Mouse (Mus musculus) forebrain, embryonic 15.5 days (tissue): ENCODE measurements around the gene Pla2g3. TPM values are rescaled to one million over a fixed set of nuclear protein-coding genes. Genes with fewer than 3 reads are reported as not detected.

ENCODE experiments used
- ATAC-seq: fragments of 200-750 bp; cut with Nextera tagmentation; replicated peaks from 2 replicates; pipeline ENCODE4 v1.8.0; 2017; ENCODE audit warnings: mild to moderate bottlenecking, moderate TSS enrichment, moderate library complexity
- H3K27ac ChIP-seq: fragments of 300-500 bp; sonication (generic); replicated peaks from 2 replicates; pipeline ENCODE4 v1.5.1; 2015; ENCODE audit warnings: mild to moderate bottlenecking, inconsistent platforms
- H3K27me3 ChIP-seq: fragments of 300-500 bp; sonication (generic); 2 replicates; pipeline ENCODE4 v1.6.1; 2015; ENCODE audit warnings: inconsistent platforms
- H3K36me3 ChIP-seq: fragments of 300-500 bp; sonication (generic); 2 replicates; pipeline ENCODE4 v1.6.1; 2015; ENCODE audit warnings: mild to moderate bottlenecking, inconsistent platforms
- H3K4me1 ChIP-seq: fragments of 300-500 bp; sonication (generic); 2 replicates; pipeline ENCODE4 v1.6.1; 2015; ENCODE audit warnings: inconsistent platforms
- H3K4me2 ChIP-seq: fragments of 300-500 bp; sonication (generic); replicated peaks from 2 replicates; pipeline ENCODE4 v1.6.1; 2015; ENCODE audit warnings: mild to moderate bottlenecking, inconsistent platforms
- H3K4me3 ChIP-seq: fragments of 300-500 bp; sonication (generic); 2 replicates; pipeline ENCODE4 v1.5.1; 2015; ENCODE audit warnings: mild to moderate bottlenecking, inconsistent platforms
- H3K9ac ChIP-seq: fragments of 300-500 bp; sonication (generic); replicated peaks from 2 replicates; pipeline ENCODE4 v1.6.1; 2015; ENCODE audit warnings: mild to moderate bottlenecking, inconsistent platforms
- H3K9me3 ChIP-seq: fragments of 300-500 bp; sonication (generic); 2 replicates; pipeline ENCODE4 v1.6.1; 2016; ENCODE audit warnings: inconsistent platforms
- WGBS: fragments of 180-500 bp; shearing (Covaris S2); methylation state at CpG from one replicate; pipeline ENCODE4 v1.1.7; 2015; ENCODE audit warnings: mixed read lengths; 5-methylcytosine and 5-hydroxymethylcytosine counted together
- polyA plus RNA-seq: library from polyadenylated mRNA; unstranded; fragments of >200 nt; fragmentation: Nextera tagmentation; extraction: Ambion mirVana; gene quantifications from 2 replicates; pipeline ENCODE4 v1.2.1, GENCODE M21; 2015

Pla2g3 gene
- polyA plus RNA-seq, 1 experiment from 2014 or later: 0.39 TPM

DNA sequence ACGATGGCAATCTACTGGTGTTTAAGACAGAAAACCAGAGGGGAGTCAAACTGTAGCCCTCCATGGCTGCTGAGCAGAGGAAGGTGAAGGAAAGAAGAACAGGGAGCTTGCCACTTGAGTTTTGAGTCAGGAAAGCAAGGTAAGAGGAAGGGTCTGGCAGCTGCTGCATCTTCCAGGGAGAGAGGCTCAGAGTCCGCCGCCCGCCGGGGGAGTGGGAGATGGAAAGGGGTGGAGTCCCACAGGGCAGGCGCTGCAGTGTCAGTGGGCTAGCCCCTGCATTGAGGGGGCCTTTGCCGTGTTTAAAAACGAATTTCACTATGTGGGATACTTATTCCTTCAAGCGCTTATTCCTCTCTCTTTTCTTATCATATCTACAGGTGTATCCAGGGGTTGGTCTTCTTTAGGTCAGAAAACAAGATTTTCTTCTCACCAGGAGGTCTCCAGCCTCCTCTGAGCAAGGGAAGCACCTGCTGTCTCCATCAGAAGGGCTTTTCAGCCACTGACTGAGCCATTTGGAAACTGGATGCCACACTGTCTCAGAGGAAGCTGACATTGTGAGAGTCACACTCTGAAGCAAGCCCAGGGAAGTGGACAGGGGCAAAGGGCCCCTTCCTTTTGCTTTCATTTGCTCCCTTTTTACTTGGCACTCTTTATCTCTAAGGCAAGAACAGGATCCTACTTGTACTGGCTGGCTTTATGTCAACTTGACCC is 57.6 kb downstream of the Pla2g3 start:
- Histone ChIP-seq H3K27me3 (no peaks in the 10 kb centered on the region), H3K4me1 (no peaks in the 10 kb centered on the region), H3K27ac (no peak overlapping the region), H3K4me3 (no peak overlapping the region), H3K4me2 (no peak overlapping the region), H3K9ac (no peak overlapping the region), H3K36me3 (no peaks in the 10 kb centered on the region), H3K9me3 (no peaks in the 10 kb centered on the region)
- ATAC-seq: no peak
- WGBS: 21% methylated on average over 9 of the region's 9 CpGs

DNA sequence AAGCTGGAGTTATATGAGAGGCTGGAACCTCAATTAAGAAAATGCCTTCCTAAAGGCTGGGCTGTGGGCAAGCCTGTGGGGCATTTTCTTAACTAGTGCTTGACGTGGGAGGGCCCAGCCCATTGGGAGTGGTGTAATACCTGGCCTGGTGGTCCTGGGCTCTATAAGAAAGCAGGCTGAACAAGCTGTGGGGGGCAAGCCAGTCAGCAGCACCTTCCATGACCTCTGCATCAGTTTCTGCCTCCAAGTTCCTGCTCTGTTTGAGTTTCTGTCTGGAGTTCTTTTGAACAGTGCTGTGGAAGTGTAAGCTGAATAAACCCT is 58.1 kb downstream of the Pla2g3 start:
- ATAC-seq: no peak
- WGBS: 8% methylated on average over 1 of the region's 1 CpGs
- no peak overlapping the region for H3K4me2 ChIP-seq
- no peaks in the 10 kb centered on the region for H3K4me1 ChIP-seq
- no peak overlapping the region for H3K27ac ChIP-seq
- H3K9me3 ChIP-seq: no peaks in the 10 kb centered on the region
- no peaks in the 10 kb centered on the region for H3K36me3 ChIP-seq
- no peaks in the 10 kb centered on the region for H3K27me3 ChIP-seq
- no peak overlapping the region for H3K4me3 ChIP-seq
- no peak overlapping the region for H3K9ac ChIP-seq

DNA sequence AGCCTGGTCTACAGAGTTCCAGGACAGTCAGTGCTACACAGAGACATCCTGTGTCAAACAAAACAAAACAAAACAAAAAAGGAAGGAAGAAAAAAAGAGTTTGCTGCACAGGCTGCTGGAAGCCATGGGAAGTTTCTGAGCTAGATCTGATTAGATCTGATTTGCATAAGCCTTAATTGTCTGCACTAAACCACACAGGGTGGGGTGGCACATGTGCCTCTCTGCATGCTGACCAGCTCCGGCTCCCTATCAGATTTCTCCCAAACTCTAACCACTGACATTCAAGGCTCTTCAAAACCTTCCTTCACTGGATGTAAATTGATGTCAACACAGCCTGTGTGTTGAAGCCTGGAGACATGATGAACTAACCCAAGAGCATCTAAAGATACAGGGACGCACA is 59.0 kb downstream of the Pla2g3 start:
- no peak for ATAC-seq
- Histone ChIP-seq H3K27me3 (no peaks in the 10 kb centered on the region), H3K36me3 (no peaks in the 10 kb centered on the region), H3K27ac (no peak overlapping the region), H3K4me2 (no peak overlapping the region), H3K4me3 (no peak overlapping the region), H3K9ac (no peak overlapping the region), H3K9me3 (no peaks in the 10 kb centered on the region), H3K4me1 (no peaks in the 10 kb centered on the region)
- WGBS: 58% methylated on average over 2 of the region's 2 CpGs

DNA sequence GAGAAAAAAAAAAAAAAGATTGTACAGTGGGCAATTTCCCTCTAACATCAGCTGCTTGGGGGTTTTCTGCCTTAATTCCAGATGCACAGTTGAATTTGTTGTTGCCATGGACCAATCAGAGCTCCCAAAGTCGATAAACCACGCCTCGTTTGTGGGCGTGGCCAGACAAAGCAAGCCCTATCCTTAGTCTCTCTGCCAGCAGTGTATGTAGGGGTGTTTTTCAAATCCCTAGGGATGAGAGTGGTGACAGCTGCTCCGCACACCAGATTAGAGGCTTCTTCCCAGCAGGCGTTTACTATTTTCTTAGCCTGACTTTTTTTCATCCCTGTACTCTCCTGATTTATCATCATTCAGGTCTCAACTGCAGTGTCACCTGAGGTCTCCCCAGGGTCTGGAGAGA is 59.9 kb downstream of the Pla2g3 start:
- Histone ChIP-seq H3K4me3 (no peak overlapping the region), H3K27me3 (no peaks in the 10 kb centered on the region), H3K4me1 (no peaks in the 10 kb centered on the region), H3K4me2 (no peak overlapping the region), H3K27ac (no peak overlapping the region), H3K9me3 (no peaks in the 10 kb centered on the region), H3K9ac (no peak overlapping the region), H3K36me3 (no peaks in the 10 kb centered on the region)
- WGBS: 57% methylated on average over 6 of the region's 6 CpGs
- no peak for ATAC-seq

DNA sequence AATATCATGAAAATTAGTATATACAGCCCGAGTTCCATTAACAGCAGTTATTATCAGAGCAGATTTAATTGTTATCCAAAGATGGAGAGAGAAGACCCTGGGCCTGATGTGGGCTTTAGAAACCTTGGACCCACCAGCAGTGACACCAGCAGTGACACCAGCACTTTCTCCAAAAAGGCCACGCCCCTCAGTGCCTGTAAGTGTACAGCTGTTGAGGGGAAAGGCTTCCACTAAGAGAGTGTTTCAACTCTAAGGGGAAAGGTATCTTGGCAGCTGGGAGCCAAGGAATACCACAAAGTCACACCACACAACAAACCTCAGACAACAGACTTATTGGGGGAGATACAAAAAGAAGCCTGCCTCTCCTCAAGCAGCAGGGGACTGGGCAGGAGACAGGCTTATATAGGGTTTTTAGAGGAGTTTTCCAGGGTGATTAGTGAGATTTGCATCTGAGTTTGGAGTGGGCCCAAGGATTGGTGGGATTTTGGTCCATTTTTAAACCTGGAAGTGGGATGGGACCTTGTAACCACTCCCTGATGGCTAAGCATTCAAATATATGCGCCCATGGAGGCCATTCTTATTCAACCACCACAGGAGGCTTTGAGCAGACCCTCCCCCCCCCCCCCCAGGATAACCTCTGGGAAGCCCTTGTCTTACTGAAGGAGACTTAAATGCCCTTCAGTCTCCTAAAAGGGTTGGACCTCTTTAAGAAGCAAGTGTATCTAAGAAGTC is 60.6 kb downstream of the Pla2g3 start:
- Histone ChIP-seq H3K4me3 (no peak overlapping the region), H3K27me3 (no peaks in the 10 kb centered on the region), H3K4me1 (no peaks in the 10 kb centered on the region), H3K9me3 (no peaks in the 10 kb centered on the region), H3K36me3 (no peaks in the 10 kb centered on the region), H3K9ac (no peak overlapping the region), H3K4me2 (no peak overlapping the region), H3K27ac (no peak overlapping the region)
- 67% methylated on average over 3 of the region's 3 CpGs for WGBS
- ATAC-seq: no peak

Other genes starting within 250 kb of the Pla2g3 start
- 249 and 257 TPM in 2 replicates for gene Drg1, start 221.9 kb upstream of the Pla2g3 start, polyA plus RNA-seq
- 63.5 and 66.2 TPM in 2 replicates for gene Patz1, start 199.4 kb upstream of the Pla2g3 start, polyA plus RNA-seq
- gene Pik3ip1, start 157.9 kb upstream of the Pla2g3 start, polyA plus RNA-seq: 34.4 and 36.6 TPM in 2 replicates
- 98.1 and 103 TPM in 2 replicates for gene Limk2, start 79.1 kb upstream of the Pla2g3 start, polyA plus RNA-seq
- gene Rnf185, start 35.9 kb upstream of the Pla2g3 start, polyA plus RNA-seq: 39.8 and 41.6 TPM in 2 replicates
- 1.8 and 2.7 TPM in 2 replicates for gene Inpp5j, start 16.5 kb downstream of the Pla2g3 start, polyA plus RNA-seq
- gene Selenom, start 26.4 kb downstream of the Pla2g3 start, polyA plus RNA-seq: 41.6 and 44.2 TPM in 2 replicates
- gene Smtn, start 52.3 kb downstream of the Pla2g3 start, polyA plus RNA-seq: 17.7 and 18.5 TPM in 2 replicates
- gene Morc2a, start 160.9 kb downstream of the Pla2g3 start, polyA plus RNA-seq: 43.4 and 44.9 TPM in 2 replicates